Mouse (Mus musculus) CD4-positive, CD25-positive, alpha-beta regulatory T cell, adult 2 months (primary cell): ENCODE results near the gene Sec22b.

Experiments used
- DNase-seq: peaks from one replicate; pipeline ENCODE4 v3.0.0-alpha.2; 2012; ENCODE audit warnings: low read depth, low spot score

The Sec22b gene

GRCm38 (mm10) chr3:97909737-97910136 lies 8.7 kb downstream of the Sec22b start:
- DNase-seq: no peak

GRCm38 (mm10) chr3:97911093-97911492 lies 10.1 kb downstream of the Sec22b start:
- no peak for DNase-seq

- DNase-seq: peak; percentile 16
Observed at GRCm38 (mm10) chr3:97915081-97915480, 14.1 kb downstream of the Sec22b start.

GRCm38 (mm10) chr3:97918885-97919550 lies 18.0 kb downstream of the Sec22b start:
- no peak for DNase-seq

- no peak for DNase-seq
Observed at GRCm38 (mm10) chr3:97925246-97925645, 24.3 kb downstream of the Sec22b start.

GRCm38 (mm10) chr3:97927322-97927721 lies 26.3 kb downstream of the Sec22b start:
- DNase-seq: no peak

GRCm38 (mm10) chr3:97928968-97929858 lies 28.2 kb downstream of the Sec22b start:
- peak; percentile 91 for DNase-seq

GRCm38 (mm10) chr3:97930141-97930786 lies 29.3 kb downstream of the Sec22b start:
- peak; percentile 47 for DNase-seq

GRCm38 (mm10) chr3:97930787-97931158 lies 29.8 kb downstream of the Sec22b start:
- DNase-seq: no peak

- DNase-seq: peak; percentile 44
Observed at GRCm38 (mm10) chr3:97931310-97931885, 30.4 kb downstream of the Sec22b start.

GRCm38 (mm10) chr3:97932131-97932530 lies 31.1 kb downstream of the Sec22b start:
- peak; percentile 72 for DNase-seq

GRCm38 (mm10) chr3:97932771-97933170 lies 31.8 kb downstream of the Sec22b start:
- DNase-seq: peak; percentile 42

GRCm38 (mm10) chr3:97933251-97933650 lies 32.3 kb downstream of the Sec22b start:
- DNase-seq: peak; percentile 70

GRCm38 (mm10) chr3:97933811-97934210 lies 32.8 kb downstream of the Sec22b start:
- peak; percentile 32 for DNase-seq

GRCm38 (mm10) chr3:97934331-97935300 lies 33.6 kb downstream of the Sec22b start:
- peak; percentile 19 for DNase-seq

- peak; percentile 45 for DNase-seq
Observed at GRCm38 (mm10) chr3:97937068-97937944, 36.3 kb downstream of the Sec22b start.

GRCm38 (mm10) chr3:97937945-97938266 lies 36.9 kb downstream of the Sec22b start:
- no peak for DNase-seq

GRCm38 (mm10) chr3:97938814-97939526 lies 38.0 kb downstream of the Sec22b start:
- no peak for DNase-seq
